Mouse (Mus musculus): Measurements from ENCODE around the gene Gm49776. TPM values are rescaled to one million over a fixed set of nuclear protein-coding genes. Genes with fewer than 3 reads are reported as not detected.
A peak's percentile ranks its signal among the peaks of the same experiment; 100 is the strongest.
"Not testable (repeated sequence)": the region's sequence is repeated elsewhere in the genome, so short reads cannot be mapped to it uniquely, and the experiment has no call there.

Gene Gm49776
- total RNA-seq, 2 experiments from 2014 or later: not detected

DNA sequence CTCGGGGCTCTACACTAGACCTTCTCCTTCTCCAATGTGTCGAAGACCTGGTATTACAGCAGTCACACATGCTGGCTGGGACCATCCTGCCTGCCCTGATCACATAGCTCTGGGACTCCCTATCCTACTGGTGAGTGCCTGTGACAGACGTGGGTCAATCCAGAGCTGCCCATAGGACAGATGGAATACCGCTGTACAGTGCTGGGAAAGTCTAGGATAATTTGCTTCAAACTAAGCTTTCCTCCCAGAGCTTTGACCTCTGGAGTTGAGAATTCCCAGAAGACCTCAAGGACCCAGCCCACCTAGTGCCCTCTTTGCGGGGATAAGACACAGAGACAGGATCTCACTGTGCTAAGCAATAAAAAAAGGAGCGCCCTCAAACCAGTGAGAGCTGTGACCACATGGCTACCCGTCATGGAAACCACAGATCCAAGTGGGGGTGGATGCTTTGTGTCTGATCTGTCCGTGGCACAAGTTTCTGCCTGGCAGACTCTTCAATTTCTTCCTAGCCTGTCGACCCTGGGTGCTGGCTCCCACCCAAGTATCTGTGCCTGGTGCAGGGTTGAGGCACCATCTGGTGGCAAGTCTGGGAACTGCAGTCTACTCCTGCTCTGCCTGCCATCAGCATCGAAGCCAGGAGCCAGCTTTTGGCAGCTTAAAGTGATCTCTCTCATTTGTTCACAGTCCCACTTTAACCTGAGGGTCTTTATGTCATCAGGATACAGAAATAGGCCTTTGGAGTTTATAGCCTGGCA is 46.5 kb downstream of the Gm49776 start:
- peak; percentile 53 for DNase-seq (ENCODE audit: low spot score)
- intact Hi-C loops (cut with DNase I): loop anchor here (1.0 to 5.0 kb wide), 4 partner anchors 39 to 159 kb away; partner anchors contain the start of gene Dgcr6

DNA sequence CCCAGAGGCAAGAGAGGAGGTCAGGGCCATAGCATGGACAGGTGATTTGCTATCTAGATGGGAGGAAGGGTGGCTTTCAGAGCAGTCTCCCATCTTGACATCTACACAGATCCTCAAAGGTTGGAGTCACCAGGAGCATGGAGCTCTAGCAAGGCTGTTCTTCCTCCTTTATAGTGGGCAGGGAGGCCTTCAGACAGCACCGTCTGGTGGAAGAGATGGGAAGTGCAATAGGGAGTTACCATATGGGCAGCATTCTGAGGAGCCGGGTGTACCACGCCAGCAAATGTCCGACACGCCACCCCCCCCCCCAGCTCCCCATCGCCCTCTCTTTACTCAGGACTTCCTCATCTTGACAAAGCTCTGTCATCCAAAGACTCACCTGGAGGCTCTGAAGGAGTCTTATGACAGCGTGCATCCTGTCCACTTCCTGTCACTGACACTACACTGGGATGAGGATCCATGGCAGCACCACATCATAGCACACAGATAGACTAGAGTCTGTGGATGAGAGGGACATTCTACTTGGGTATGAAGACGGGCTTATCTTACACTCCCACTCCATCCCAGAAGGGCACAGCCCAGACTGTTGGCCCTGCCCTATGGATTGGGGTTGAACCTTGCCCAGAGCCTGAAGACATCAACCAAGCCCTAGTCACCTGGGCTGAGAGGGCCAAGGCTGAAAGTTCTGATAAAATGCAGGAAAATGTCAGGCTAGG is 47.3 kb downstream of the Gm49776 start:
- no peak for DNase-seq (ENCODE audit: low spot score)
- intact Hi-C loops (cut with DNase I): loop anchor here (1.0 to 5.0 kb wide), 4 partner anchors 38 to 158 kb away; partner anchors contain the start of gene Dgcr6

DNA sequence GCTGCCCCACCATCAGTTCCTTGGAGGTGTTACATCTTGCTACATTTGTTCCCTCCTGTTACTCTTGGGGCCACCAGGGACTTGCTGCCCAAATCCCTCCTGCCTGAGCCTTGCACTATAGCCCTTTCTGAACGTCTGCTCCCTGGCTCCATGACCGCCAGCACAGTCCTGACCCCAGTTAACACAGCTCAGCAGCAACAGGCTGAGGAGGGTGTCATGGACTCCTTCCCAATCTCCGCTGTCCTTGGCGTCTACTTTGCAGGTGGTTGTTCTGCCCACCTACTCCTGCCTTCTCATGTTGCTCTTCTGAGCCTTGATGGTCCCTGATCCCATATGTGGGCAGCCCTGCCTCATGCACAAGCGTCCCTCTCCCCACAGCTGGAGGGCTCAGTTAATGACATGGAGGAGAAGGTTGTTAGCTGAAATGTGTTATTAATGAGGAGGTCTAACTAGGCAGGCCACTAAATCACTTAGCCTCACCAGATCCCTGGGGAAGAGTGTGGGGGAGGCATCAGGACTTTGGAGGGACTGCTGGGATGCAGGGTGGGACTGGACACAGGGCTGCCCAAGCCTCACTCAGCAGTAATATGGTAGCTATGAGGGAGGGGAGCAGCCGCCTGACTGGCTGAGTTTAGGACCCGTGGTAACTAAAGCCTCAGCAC is 54.6 kb downstream of the Gm49776 start:
- intact Hi-C loops (cut with DNase I): no loop called here
- no peak for DNase-seq (ENCODE audit: low spot score)

DNA sequence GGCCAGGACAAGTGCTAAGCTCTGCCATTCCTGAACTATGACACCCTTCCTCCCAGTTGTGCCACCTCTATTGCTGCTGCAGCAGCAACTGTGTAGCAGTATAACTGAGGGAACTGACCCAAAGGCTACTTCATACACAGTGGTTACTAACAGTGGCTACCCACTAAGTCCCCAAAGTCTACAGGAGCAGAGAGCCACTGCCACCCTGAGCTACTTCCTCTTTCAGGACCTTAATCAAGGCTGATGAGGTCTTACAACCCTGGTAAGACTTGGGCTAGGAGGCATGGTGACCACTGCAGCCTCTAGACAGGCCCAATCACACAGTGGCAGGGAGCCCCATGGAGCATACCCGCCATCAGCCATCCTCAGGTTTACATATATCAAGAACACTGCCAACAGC is 56.1 kb downstream of the Gm49776 start:
- intact Hi-C loops (cut with DNase I): no loop called here
- no peak for DNase-seq (ENCODE audit: low spot score)

DNA sequence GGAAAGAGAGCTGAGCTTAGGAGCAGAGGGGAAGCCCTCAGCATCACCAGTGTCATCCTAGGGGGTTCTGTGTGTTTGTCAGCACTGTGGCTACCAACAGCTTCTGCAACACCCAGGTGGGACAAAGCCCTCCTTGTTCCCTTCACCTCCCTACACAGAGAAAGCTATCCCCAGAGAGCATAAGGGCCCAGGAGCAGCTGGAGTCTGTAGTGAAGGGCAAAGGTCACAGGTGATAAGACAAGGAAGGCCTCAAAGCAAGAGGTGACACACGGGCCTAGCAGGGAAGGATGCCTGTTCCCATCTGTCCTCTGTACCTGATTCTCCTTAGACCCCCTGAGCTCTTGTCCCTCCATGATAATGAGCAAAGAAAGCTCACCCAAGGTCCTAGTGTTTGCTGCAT is 56.5 kb downstream of the Gm49776 start:
- intact Hi-C loops (cut with DNase I): no loop called here
- no peak for DNase-seq (ENCODE audit: low spot score)

DNA sequence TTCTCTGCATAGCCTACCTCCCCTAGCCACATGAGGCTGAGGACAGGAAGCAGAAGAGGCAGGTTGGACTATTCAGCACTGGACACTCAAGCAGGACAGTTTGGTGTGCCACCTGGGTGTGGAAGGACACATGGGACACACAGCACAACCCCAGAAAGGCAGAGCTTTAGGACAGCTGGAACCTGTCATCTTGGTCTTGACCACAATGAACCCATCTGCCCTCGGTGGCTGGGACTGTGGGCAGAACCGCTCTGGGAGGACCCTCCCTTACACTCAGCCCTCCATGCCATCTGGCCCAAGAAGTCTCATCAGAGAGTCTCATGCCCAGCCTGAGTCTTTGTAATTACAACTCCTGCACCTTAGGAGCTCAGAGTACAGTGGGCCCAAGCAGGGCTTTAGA is 58.1 kb downstream of the Gm49776 start:
- intact Hi-C loops (cut with DNase I): no loop called here
- DNase-seq (ENCODE audit: low spot score): no peak

DNA sequence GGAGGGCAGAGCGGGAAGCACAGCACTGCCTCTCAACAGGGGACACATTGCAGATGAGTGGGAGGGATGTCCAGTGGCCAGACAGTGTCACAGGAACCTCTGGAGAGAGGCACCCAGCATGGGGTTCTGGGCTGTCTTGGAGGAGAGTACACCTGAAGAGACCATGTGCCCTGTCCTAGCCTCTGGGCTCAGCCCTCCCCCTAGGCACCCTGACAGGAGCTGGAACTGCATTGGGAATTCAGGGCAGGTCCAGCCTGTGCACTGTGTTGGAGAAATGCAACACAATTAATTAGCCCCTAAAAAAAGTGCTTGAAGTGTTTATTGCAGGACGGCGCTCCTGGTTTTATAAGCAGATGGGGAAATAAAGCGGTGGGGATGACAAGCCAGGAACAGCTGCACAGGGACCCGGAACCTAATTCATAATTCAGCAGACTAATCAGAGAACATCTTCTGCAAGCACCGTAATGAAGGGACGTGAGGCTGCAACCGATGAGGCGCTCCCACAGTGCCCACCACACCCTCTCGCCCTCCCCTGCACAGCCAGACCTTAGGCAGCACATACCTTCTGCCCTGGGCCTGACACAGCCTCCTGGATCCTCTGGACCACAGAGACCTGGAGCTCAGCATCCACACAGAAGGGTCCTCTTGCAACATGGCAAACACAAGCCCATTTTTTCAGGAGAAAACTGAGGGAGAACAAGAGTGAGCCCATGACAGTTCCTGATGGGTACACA is 59.6 kb downstream of the Gm49776 start:
- DNase-seq (ENCODE audit: low spot score): no peak
- intact Hi-C loops (cut with DNase I): no loop called here

DNA sequence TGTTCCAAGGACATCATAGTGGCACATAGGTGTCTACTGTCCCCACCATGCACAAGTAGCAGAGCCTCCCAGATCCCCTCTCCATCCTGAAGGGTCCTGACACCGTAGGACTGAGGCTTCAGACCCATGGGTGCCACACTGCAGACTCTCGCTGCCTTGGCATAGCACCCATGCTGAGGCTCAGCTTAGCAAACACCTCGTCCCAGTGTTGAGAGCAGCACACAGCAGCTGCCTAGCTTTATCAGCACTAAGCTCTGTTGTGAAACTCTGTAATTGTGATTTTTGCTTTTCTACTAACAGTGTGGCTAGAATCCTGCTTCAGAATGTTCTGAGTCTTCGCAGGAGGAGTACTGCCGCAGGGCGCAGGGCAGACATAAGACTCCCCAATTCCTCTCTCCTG is 60.2 kb downstream of the Gm49776 start:
- no peak for DNase-seq (ENCODE audit: low spot score)
- intact Hi-C loops (cut with DNase I): no loop called here

DNA sequence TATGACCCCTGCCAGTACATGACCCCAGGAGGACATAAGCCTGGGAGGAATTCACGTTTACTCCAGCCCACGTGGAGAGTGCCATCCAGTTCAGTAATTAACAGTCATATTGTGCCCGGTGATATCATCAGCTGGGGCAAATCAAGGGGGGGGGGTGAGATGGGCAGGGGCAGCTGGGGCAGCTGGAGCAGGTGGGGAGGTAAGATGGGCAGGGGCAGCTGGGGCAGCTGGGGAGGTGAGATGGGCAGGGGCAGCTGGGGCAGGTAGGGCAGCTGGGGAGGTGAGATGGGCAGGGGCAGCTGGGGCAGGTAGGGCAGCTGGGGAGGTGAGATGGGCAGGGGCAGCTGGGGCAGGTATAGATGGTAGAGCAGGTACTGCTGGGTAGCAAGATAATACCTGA is 62.6 kb downstream of the Gm49776 start:
- intact Hi-C loops (cut with DNase I); DNase-seq (ENCODE audit: low spot score): not testable (repeated sequence)

Small RNA genes within 50 kb of the gene (microRNA-seq; reads per million reads assigned to microRNA genes)
- gene Gm24572: not detected
- gene Mir1306: 330 reads per million, percentile 71 among the genes with 10 or more reads in this experiment

Other genes starting within 250 kb of the Gm49776 start
- 10 to 100 TPM; 39.6 to 44.8 TPM for gene Dgcr6, start 205.5 kb downstream of the Gm49776 start, total RNA-seq (2021)
- 10 to 100 TPM; 21.9 to 25.9 TPM for gene Prodh, start 168.1 kb downstream of the Gm49776 start, total RNA-seq (2021)
- 1 to 10 TPM; 9.1 to 9.9 TPM for gene Rtn4r, start 130.7 kb downstream of the Gm49776 start, total RNA-seq (2021)
- not detected for gene Ccdc188, start 40.4 kb downstream of the Gm49776 start, total RNA-seq (2021)
- 10 to 100 TPM; 22.4 to 24.1 TPM for gene Zdhhc8, start 23.2 kb downstream of the Gm49776 start, total RNA-seq (2021)
- 10 to 100 TPM; 21.5 to 22.5 TPM for gene Trmt2a, start 9.6 kb downstream of the Gm49776 start, total RNA-seq (2021)
- 10 to 100 TPM; 42.7 to 43.0 TPM for gene Ranbp1, start 9.6 kb downstream of the Gm49776 start, total RNA-seq (2021)
- gene Dgcr8, start 30.9 kb upstream of the Gm49776 start, total RNA-seq (2021): 10 to 100 TPM; 13.8 to 15.4 TPM
- gene Tango2, start 89.8 kb upstream of the Gm49776 start, total RNA-seq (2021): 100 to 1,000 TPM; 147 TPM
- gene Arvcf, start 89.9 kb upstream of the Gm49776 start, total RNA-seq (2021): 10 to 100 TPM; 18.6 to 21.7 TPM
- gene Txnrd2, start 168.1 kb upstream of the Gm49776 start, total RNA-seq (2021): 10 to 100 TPM; 36.1 to 38.2 TPM
- 100 to 1,000 TPM; 112 TPM for gene Comt, start 168.5 kb upstream of the Gm49776 start, total RNA-seq (2021)
- gene Gnb1l, start 240.4 kb upstream of the Gm49776 start, total RNA-seq (2021): 1 to 10 TPM; 4.9 to 5.6 TPM
- gene Rtl10, start 240.6 kb upstream of the Gm49776 start, total RNA-seq (2021): 1 to 10 TPM; 3.3 to 4.6 TPM